Mouse (Mus musculus): ENCODE data around the gene Mettl7a3.

DNA sequence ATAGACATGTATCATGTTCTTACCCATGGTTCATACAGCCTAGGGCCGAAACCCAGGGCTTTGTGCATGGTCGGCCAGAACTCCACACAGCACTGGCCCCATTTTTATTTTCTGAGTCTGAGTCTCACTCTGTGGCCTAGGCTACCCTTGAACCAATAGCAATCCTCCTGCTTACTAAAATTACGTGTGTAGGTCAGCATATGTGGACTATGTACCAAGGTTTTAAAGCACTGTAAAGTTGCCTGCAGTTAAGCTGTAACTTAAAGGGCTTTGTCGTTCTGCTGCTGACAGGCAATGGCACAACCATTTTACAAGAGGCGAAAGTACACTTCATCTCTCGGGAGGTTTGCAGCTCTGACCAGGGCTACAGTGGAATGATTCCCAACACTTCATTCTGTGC, 45.7 kb upstream of the Mettl7a3 start:
- no peak for TF ChIP-seq CTCF (IDR thresholded peaks at IDR 0.05; ENCODE audit: low read depth)
- TF ChIP-seq EP300 (IDR thresholded peaks at IDR 0.05; ENCODE audit: low read depth): no peak

Measured in liver, postnatal 0 days (tissue).